Mouse (Mus musculus) frontal cortex, adult 2 months (tissue): ENCODE results near the gene Btaf1. TPM values are rescaled to one million over a fixed set of nuclear protein-coding genes. Genes with fewer than 3 reads are reported as not detected.

Source experiments
- polyA plus RNA-seq: library from polyadenylated mRNA; depleted of rRNA; stranded (reverse); fragments of >200 nt; gene quantifications from 2 replicates; pipeline ENCODE4 v1.2.3, GENCODE M21; 2012; rRNA removed

Gene Btaf1
- polyA plus RNA-seq, 1 experiment, result 14.4 TPM

Other genes starting within 250 kb of the Btaf1 start
- gene Ppp1r3c, start 189.4 kb upstream of the Btaf1 start, polyA plus RNA-seq, result 30.4 and 31.1 TPM in 2 replicates
- 61.3 and 68.7 TPM in 2 replicates for gene Tnks2, start 91.8 kb upstream of the Btaf1 start, polyA plus RNA-seq
- gene Fgfbp3, start 6.5 kb upstream of the Btaf1 start, polyA plus RNA-seq, result 10.5 and 11.9 TPM in 2 replicates